Mouse (Mus musculus): Measurements from ENCODE around the gene Ttll7.

The Ttll7 gene

DNA sequence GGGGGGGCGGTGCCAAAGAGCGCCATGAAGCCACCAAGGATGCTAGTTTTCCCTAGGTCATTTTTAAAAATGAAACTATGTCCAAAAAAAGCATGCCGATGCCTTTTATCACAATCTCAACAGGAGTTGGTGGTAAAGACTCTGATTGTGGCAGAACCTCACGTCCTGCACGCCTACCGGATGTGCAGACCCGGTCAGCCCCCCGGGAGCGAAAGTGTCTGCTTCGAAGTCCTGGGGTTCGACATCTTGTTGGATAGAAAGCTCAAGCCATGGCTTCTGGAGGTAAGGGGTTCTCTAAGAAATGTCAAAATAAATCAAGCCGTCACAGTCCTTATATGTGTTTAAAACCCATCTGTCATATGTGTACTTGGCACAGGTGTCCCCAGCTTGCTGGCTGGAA is 60.9 kb downstream of the Ttll7 start:
- DNase-seq (ENCODE audit: low read depth) = no peak

DNA sequence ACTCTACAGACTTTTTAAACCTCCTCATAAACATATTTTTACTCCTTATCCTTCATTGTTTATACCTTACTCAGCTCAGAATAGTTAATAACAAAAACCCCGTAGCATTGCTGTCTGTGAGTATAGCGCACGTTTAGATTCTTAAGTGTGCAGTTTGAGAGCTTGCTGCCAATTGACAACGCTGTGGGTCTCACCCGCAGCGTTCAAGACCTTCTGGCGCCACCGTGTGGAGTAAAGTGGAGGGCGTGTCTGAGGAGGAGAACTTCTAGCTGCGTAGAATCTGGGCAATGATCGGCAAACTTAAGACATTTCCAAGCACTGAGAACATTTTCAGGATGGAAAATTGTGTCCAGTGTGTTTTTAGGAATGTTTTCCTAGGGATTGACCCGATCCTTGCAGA is 62.6 kb downstream of the Ttll7 start:
- peak; percentile 75 for DNase-seq (ENCODE audit: low read depth)

GRCm38 (mm10) chr3:146917891-146918290 is 65.7 kb downstream of the Ttll7 start:
- DNase-seq (ENCODE audit: low read depth) = no peak

- no peak for DNase-seq (ENCODE audit: low read depth)
Measured at GRCm38 (mm10) chr3:146918323-146918722, 66.2 kb downstream of the Ttll7 start.

GRCm38 (mm10) chr3:146927311-146928015 is 75.3 kb downstream of the Ttll7 start:
- DNase-seq (ENCODE audit: low read depth) = no peak

DNA sequence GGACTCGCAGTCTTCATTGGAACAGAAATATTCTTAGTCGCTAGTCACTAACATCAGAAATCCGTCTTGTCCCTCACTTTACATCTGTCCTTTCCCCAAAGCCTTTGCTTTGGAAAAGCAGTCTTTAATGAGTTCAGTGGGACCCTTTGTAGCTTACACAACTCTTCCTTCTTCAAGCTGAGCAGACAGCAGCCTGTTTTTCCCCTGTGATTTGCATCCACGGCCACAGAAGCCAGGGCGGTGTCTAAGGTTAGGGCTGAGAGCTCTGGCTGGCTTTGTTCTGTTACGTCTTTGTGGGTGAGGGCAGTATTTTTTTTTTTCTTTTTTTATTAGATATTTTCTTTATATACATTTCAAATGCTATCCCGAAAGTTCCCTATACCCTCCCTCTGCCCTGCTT is 76.0 kb downstream of the Ttll7 start:
- no peak for DNase-seq (ENCODE audit: low read depth)

- DNase-seq (ENCODE audit: low read depth) = no peak
Measured at GRCm38 (mm10) chr3:146929011-146929410, 76.8 kb downstream of the Ttll7 start.

- DNase-seq (ENCODE audit: low read depth) = no peak
Measured at GRCm38 (mm10) chr3:146931190-146931589, 79.0 kb downstream of the Ttll7 start.

- no peak for DNase-seq (ENCODE audit: low read depth)
Measured at GRCm38 (mm10) chr3:146932506-146932905, 80.3 kb downstream of the Ttll7 start.

DNA sequence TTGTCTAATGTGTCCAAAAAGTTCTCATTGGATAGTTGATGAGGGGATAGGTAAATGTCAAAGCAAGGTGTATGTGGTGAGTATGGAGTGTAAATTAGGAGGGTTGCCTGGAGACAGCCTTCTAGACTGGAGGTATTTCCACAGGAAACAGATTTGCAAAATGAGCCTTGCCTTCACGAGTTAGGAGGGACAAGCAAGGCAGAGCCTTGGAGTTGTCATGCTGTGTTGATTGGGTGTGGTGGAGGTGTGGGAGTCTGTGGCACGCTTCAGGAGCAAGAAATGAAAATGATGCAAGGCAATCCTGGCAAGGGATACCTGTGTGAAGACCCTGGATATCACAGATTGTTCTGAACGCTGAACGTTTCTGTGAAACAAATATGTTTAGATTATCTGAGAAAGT is 84.7 kb downstream of the Ttll7 start:
- no peak for DNase-seq (ENCODE audit: low read depth)

- no peak for DNase-seq (ENCODE audit: low read depth)
Measured at GRCm38 (mm10) chr3:146939391-146940250, 87.5 kb downstream of the Ttll7 start.

DNA sequence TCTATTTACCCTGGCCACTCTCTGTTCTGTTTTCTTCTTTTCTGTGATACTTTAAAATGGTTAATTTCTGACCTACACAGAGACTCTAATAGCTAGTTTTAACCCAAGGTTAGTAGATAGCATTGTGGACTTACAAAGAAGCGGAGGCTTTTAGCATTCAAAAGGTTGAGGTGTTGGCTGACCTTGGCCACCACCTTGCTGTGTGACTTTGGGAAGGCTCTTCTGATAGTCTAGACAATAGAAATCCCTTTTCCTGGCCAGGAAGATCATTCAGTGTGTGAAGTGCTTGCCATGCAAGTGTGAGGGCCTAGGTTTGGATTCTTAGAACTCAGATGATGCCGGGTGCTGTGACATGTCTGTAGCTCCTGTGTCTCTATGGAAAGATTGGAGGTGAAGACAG is 90.9 kb downstream of the Ttll7 start:
- no peak for DNase-seq (ENCODE audit: low read depth)

GRCm38 (mm10) chr3:146945342-146945741 is 93.2 kb downstream of the Ttll7 start:
- no peak for DNase-seq (ENCODE audit: low read depth)

DNA sequence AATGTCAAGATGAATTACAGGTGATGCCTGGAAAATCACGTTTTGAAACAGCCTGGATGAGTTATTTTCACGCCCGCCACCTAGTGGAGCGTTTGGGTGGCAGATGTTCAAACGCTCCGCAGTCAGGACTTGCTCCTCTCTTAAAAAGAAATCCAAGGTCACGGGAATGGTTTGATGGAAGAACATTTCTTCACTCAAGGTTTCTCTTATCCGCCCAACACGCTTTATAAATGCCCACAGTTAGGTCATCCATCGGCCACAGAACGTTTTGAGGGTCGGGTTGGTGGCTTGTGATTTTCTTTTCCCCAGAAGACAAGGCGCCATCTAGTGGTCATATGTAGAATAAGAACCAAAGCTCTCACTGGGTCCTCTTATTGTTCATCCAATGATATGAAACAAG is 93.7 kb downstream of the Ttll7 start:
- peak; percentile 82 for DNase-seq (ENCODE audit: low read depth)

- DNase-seq (ENCODE audit: low read depth) = peak; percentile 1
Measured at GRCm38 (mm10) chr3:146946641-146947040, 94.5 kb downstream of the Ttll7 start.

DNA sequence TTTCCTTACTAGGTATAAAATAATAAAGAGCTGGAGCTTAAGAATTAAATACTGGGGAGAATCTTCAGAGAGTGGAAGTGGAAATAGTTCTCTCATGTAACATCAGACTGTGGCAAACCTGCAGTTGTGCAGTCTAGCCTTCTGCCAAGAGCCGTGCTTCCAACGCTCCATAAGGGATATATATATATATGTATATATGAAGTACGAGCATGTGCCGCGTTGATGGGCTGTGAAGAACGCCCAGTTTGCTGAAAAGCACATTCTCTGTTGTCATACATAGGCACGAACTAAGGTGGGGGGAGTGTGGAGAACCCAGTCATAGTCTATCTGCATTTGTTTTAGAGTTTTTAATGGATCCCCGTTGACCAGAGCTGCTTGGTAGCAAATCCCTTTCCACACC is 104.6 kb downstream of the Ttll7 start:
- DNase-seq (ENCODE audit: low read depth) = no peak

- DNase-seq (ENCODE audit: low read depth) = no peak
Measured at GRCm38 (mm10) chr3:146962838-146963237, 110.7 kb downstream of the Ttll7 start.

- DNase-seq (ENCODE audit: low read depth) = peak; percentile 2
Measured at GRCm38 (mm10) chr3:146964384-146964783, 112.2 kb downstream of the Ttll7 start.

- DNase-seq (ENCODE audit: low read depth) = no peak
Measured at GRCm38 (mm10) chr3:146967242-146967641, 115.1 kb downstream of the Ttll7 start.

- DNase-seq (ENCODE audit: low read depth) = no peak
Measured at GRCm38 (mm10) chr3:146967834-146968233, 115.7 kb downstream of the Ttll7 start.

DNA sequence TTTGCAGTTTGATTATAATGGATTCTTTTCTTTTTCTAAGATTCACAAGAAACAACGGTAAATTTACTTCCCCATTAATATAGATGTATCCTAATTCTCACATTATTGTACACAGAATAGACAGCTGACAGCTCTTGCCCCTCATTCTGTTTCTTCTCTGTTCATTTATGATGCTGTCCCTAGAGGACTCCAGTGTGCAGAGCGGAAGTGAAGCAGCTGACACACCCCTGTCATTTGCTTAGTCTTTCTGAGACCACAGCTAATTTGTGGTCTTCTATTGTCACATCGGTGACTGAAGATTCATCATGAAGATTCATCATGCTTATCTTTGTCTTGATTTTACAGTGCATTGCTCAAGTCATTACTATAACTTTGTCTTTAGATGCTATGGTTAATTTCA is 126.1 kb downstream of the Ttll7 start:
- DNase-seq (ENCODE audit: low read depth) = no peak

- no peak for DNase-seq (ENCODE audit: low read depth)
Measured at GRCm38 (mm10) chr3:146993834-146994669, 141.9 kb downstream of the Ttll7 start.

Data from 416B (cell line).